Mouse (Mus musculus) hindbrain, postnatal 0 days (tissue): ENCODE measurements around the gene 2410004B18Rik. TPM values are rescaled to one million over a fixed set of nuclear protein-coding genes. Genes with fewer than 3 reads are reported as not detected.

ENCODE experiments used
- ATAC-seq: fragments of 200-750 bp; cut with Nextera tagmentation; 2 replicates; pipeline ENCODE4 v1.8.0; 2017; ENCODE audit warnings: mild to moderate bottlenecking, moderate TSS enrichment, moderate library complexity
- DNase-seq: peaks from one replicate; pipeline ENCODE4 v3.0.0-alpha.2; 2015; ENCODE audit warnings: low spot score
- H3K27ac ChIP-seq: fragments of 300-500 bp; sonication (generic); 2 replicates; pipeline ENCODE4 v1.5.1; 2014; ENCODE audit warnings: mild to moderate bottlenecking
- H3K27me3 ChIP-seq: fragments of 300-500 bp; sonication (generic); 2 replicates; pipeline ENCODE4 v1.6.1; 2014; ENCODE audit warnings: low read length, mixed read lengths; ENCODE audit not compliant: insufficient read depth
- H3K36me3 ChIP-seq: fragments of 300-500 bp; sonication (generic); 2 replicates; pipeline ENCODE4 v1.6.1; 2014; ENCODE audit warnings: low read length, mixed read lengths; ENCODE audit not compliant: insufficient read depth
- H3K4me1 ChIP-seq: fragments of 300-500 bp; sonication (generic); 2 replicates; pipeline ENCODE4 v1.6.1; 2014; ENCODE audit warnings: antibody characterized with exemption, low read length, mixed read lengths; ENCODE audit not compliant: insufficient read depth
- H3K4me2 ChIP-seq: fragments of 300-500 bp; sonication (generic); 2 replicates; pipeline ENCODE4 v1.6.1; 2014; ENCODE audit warnings: low read depth, mild to moderate bottlenecking, low read length, moderate library complexity, mixed read lengths
- H3K4me3 ChIP-seq: fragments of 300-500 bp; sonication (generic); 2 replicates; pipeline ENCODE4 v1.5.1; 2014; ENCODE audit warnings: low read length
- H3K9ac ChIP-seq: fragments of 300-500 bp; sonication (generic); replicated peaks from 2 replicates; pipeline ENCODE4 v1.6.1; 2014; ENCODE audit warnings: mild to moderate bottlenecking, low read length, moderate library complexity, mixed read lengths
- H3K9me3 ChIP-seq: fragments of 300-500 bp; sonication (generic); 2 replicates; pipeline ENCODE4 v1.6.1; 2016; ENCODE audit warnings: low read length, mixed read lengths
- CTCF ChIP-seq: IDR thresholded peaks from 2 replicates; pipeline ENCODE4 v1.5.1; 2016; ENCODE audit warnings: antibody characterized with exemption, control low read depth, low read depth
- WGBS: fragments of 180-500 bp; shearing (Covaris S2); extraction: QIAGEN DNeasy Blood & Tissue Kit; methylation state at CpG from one replicate; pipeline ENCODE4 v1.1.7; 2014; 5-methylcytosine and 5-hydroxymethylcytosine counted together
- polyA plus RNA-seq: library from polyadenylated mRNA; unstranded; fragments of >200 nt; fragmentation: Nextera tagmentation; extraction: Ambion mirVana; gene quantifications from 2 replicates; pipeline ENCODE4 v1.2.1, GENCODE M21; 2015
- total RNA-seq: library from RNA; depleted of rRNA; stranded (reverse); fragments of >200 nt; gene quantifications from 2 replicates; pipeline ENCODE4 v1.2.3, GENCODE M21; 2014; rRNA removed

The 2410004B18Rik gene
- total RNA-seq (30.8 and 33.3 TPM in 2 replicates), polyA plus RNA-seq (69.5 and 75.0 TPM in 2 replicates)

DNA sequence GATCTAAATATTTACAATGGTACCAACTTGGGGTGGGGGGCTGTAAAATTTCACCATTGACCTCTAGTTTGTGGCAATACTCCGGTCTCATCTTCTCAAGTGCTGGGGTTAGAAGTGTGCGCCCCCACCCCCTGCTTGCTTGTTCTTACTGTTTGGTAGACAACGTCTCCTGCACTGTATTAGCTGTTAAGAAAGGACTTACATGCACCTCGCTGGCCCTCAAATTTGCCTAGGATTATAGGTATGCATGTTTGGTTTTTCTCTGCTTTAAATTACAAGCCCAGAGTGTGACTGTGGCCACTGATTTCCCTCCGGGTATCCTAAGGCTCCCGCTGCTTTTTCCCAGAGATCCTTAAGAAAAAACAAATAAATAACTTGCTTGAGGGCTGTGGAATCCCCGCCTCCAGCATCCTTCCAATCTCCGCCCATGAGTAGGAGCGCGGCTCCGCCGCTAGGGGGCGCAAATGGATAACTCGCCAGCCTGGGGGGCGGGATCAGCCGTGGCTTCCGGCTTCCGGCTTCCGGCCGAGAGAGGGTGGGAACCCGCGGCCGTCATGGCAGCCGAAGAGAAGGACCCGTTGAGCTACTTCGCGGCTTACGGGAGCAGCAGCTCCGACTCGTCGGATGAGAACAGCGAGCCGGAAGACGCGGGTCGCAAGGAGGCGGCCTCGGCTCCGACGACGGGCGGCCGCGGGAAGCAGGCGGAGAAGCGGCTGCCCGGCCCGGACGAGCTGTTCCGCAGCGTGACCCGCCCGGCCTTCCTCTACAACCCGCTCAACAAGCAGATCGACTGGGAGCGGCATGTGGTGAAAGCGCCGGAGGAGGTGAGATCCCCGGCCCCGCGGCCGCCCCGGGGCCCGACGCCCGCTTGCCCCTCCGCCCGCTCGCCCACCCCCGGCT, at the start of gene 2410004B18Rik:
Gene 2410004B18Rik, plus strand, starts transcription at position 510 of the 900 bp plus-strand sequence.
- DNase-seq (peak; percentile 96), ATAC-seq (peak; percentile 97)
- Histone ChIP-seq H3K27me3 (no peaks in the 10 kb centered on the region), H3K9ac (peak within 1 kb of the TSS; percentile 89), H3K4me3 (peak within 1 kb of the TSS; percentile 99), H3K4me2 (peak within 1 kb of the TSS; percentile 82), H3K9me3 (no peaks in the 10 kb centered on the region), H3K36me3 (peaks cover 11% of the 10 kb centered on the region), H3K27ac (peak within 1 kb of the TSS; percentile 85), H3K4me1 (peaks cover 16% of the 10 kb centered on the region)
- 1% methylated on average over 56 of the region's 70 CpGs for WGBS
- TF ChIP-seq CTCF, result peak; percentile 96

DNA sequence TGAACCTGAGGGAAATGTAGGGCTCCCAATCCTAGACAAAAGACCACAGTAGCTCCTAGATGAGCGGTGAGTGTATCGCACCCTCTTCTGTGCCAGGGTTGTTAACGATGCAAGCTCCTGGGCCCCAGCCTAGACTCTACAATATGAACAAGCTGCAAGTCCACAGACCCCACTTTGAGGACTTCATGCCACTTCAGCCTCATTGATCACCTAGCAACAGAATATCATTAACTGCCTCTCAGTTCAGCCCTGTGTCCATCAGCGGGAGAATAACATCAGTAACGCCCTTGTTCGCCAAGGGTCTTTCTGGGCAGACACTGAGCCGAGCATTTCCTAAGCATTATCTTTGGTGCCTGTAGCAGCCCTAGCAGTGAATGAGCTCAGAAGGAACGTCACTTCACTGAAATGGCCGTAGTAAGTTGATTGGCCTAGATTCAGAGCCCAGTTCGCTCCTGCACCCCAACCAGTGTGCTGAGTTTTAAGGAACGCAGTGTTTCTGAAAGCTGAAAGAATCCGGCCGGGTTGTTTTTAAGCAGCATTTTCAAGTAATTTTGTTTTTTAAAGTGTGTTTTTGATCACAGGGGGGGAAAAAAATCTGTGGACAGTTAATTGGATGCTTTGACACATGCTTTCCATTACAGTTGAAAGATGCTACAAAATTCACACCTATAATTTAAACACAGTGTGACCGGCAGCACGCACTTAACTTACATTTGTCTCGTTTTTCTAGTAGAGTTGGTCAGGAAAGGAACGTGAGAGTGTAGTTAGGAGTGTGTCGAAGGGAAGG, 47.3 kb upstream of the 2410004B18Rik start:
- Histone ChIP-seq H3K4me1 (peaks cover 3% of the 10 kb centered on the region), H3K4me3 (no peak overlapping the region), H3K27ac (peak overlapping the region; percentile 28; the same call in 1 of the 2 replicates), H3K27me3 (no peaks in the 10 kb centered on the region), H3K36me3 (no peaks in the 10 kb centered on the region), H3K4me2 (no peak overlapping the region), H3K9ac (no peak overlapping the region), H3K9me3 (no peaks in the 10 kb centered on the region)
- ATAC-seq (peak; percentile 97), DNase-seq (peak; percentile 82)
- WGBS, result 34% methylated on average over 18 of the region's 18 CpGs
- no peak for TF ChIP-seq CTCF

DNA sequence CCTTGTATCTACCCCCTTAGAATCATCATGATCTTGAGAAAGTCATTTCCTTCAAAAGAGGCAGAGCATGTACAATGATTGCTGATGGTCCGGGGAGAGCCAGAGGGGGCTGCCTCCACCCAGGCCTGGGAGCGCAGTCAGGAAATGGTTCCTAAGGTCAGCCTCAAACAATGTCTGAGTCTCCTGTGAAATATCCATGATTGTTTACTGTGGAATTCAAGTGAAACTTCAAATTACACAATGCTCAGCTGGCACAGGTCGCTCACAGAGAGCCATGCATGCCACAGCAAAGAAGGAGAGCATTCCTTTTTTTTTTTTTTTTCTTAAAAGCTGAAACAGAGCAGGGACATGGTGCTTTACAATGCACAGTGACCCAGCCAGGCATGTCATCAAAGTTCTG, 45.4 kb upstream of the 2410004B18Rik start:
- Histone ChIP-seq H3K9me3 (no peaks in the 10 kb centered on the region), H3K4me2 (no peak overlapping the region), H3K27ac (no peak overlapping the region), H3K4me1 (no peaks in the 10 kb centered on the region; the same call in 1 of the 2 replicates), H3K9ac (no peak overlapping the region), H3K27me3 (no peaks in the 10 kb centered on the region), H3K4me3 (no peak overlapping the region), H3K36me3 (no peaks in the 10 kb centered on the region)
- no peak for ATAC-seq
- DNase-seq, result no peak
- no peak for TF ChIP-seq CTCF
- WGBS, result 82% methylated on average over 3 of the region's 3 CpGs

DNA sequence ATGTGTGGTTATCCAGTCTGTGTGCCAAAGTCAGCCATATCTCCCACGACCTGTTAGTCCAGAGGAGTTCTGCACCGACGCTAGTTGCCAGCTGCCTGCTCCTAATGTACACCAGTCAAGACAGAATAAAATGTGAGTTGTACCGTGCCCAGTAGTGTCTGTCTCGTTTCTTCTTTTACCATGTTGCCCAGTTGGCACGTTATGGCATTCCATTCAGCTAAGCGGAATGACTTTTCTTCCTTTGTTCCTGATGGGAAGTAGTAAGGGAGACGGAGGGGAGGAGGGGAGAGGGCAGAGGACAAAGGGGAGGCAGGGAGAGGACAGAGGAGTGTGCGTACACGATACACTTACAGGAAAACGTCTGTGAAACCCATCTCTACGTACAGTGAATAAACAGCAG, 43.7 kb upstream of the 2410004B18Rik start:
- Histone ChIP-seq H3K27ac (0 out of 2 replicates have a peak overlapping the region, but pooled peaks have one; percentile 5), H3K36me3 (no peaks in the 10 kb centered on the region), H3K9ac (no peak overlapping the region), H3K4me3 (no peak overlapping the region), H3K27me3 (no peaks in the 10 kb centered on the region), H3K9me3 (no peaks in the 10 kb centered on the region), H3K4me1 (no peaks in the 10 kb centered on the region; the same call in 1 of the 2 replicates), H3K4me2 (no peak overlapping the region)
- no peak for TF ChIP-seq CTCF
- ATAC-seq (no peak), DNase-seq (peak; percentile 30)
- 36% methylated on average over 12 of the region's 12 CpGs for WGBS

DNA sequence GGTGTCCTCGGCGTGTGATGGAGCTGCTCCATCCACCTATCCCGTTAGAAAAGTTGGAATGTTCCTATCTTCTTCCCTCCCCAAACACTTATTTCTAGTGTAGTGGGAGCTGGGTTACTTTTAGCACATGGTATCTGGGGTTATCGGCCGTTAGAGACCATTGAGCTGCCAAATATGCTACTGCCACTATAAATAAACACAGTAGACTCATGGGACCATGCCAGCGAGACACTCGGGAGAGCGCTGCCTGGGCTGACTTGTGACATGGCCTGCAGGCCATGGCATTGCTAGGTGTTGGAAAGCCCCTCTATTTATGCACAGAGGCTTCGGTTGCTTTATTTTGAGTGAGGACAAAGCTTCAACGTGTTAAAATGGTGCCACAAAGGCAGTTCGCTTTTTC, 40.1 kb upstream of the 2410004B18Rik start:
- no peak overlapping the region for H3K27ac ChIP-seq
- 75% methylated on average over 11 of the region's 11 CpGs for WGBS
- ATAC-seq, result no peak

DNA sequence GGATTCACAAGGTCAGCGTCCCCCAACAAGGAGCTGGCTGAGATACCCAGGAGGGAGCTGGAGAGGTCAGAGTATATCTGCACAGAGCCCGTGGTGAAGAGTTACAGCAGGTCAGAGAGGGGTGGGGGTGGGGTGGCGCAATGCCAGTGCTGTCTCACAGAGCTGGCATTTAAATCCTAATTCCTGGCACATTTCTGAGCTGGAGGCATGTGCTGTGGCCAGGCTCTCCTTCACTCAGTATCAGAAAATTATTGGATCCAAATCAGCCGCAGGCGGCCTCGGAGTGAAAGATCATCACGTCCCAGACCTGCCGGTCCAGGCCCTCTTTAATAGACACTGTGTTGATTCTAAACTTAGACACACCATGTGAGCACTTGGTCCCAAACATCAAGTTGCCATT, 38.0 kb upstream of the 2410004B18Rik start:
- Histone ChIP-seq H3K9ac (no peak overlapping the region), H3K9me3 (no peaks in the 10 kb centered on the region), H3K4me1 (no peaks in the 10 kb centered on the region), H3K36me3 (no peaks in the 10 kb centered on the region), H3K27ac (no peak overlapping the region), H3K27me3 (no peaks in the 10 kb centered on the region), H3K4me2 (no peak overlapping the region), H3K4me3 (no peak overlapping the region)
- WGBS, result 51% methylated on average over 8 of the region's 8 CpGs
- ATAC-seq, result 0 out of 2 replicates have a peak, but pooled peaks have one; percentile 14
- TF ChIP-seq CTCF, result no peak
- DNase-seq, result peak; percentile 44

More for the DNA sequence above, 40.1 kb upstream of the 2410004B18Rik start:
- no peaks in the 10 kb centered on the region for H3K27me3 ChIP-seq
- no peak overlapping the region for H3K9ac ChIP-seq
- H3K4me3 ChIP-seq, result no peak overlapping the region
- no peaks in the 10 kb centered on the region for H3K9me3 ChIP-seq
- no peak overlapping the region for H3K4me2 ChIP-seq
- H3K4me1 ChIP-seq, result no peaks in the 10 kb centered on the region; the same call in 1 of the 2 replicates
- no peak for DNase-seq
- TF ChIP-seq CTCF, result no peak
- H3K36me3 ChIP-seq, result no peaks in the 10 kb centered on the region
